Mouse (Mus musculus) gastrocnemius, adult 18-20 months (tissue): ENCODE results near the gene Hells. TPM values are rescaled to one million over a fixed set of nuclear protein-coding genes. Genes with fewer than 3 reads are reported as not detected.

ENCODE experiments used
- microRNA-seq: library from miRNA; unstranded; fragments of <30 nt; microRNA quantifications from one replicate; pipeline ENCODE4 v1.2.0, GENCODE M21; 2021
- total RNA-seq, 2 experiments: library from RNA; stranded (reverse); gene quantifications; 2 replicates each; pipeline ENCODE4 v1.2.3; 2021

The Hells gene
- total RNA-seq, 2 experiments from 2014 or later, result 0.28 to 0.87 TPM

Small RNAs within 50 kb of the gene (microRNA-seq; reads per million reads assigned to microRNA genes)
- not detected for gene Gm23800

Other genes starting within 250 kb of the Hells start
- 1 to 10 TPM; 6.3 to 6.9 TPM for gene Noc3l, start 111.7 kb upstream of the Hells start, total RNA-seq
- gene Tbc1d12, start 94.3 kb upstream of the Hells start, total RNA-seq, result 1 to 10 TPM; 3.4 to 4.1 TPM
- not detected for gene Cyp2c55, start 76.1 kb downstream of the Hells start, total RNA-seq
- gene Cyp2c65, start 130.1 kb downstream of the Hells start, total RNA-seq, result not detected
- not detected for gene Cyp2c66, start 183.0 kb downstream of the Hells start, total RNA-seq